Mouse (Mus musculus): ENCODE measurements at regions not wholly inside any gene's neighbourhood (a gene's known extent, or its start where the extent isn't known, plus 50 kb on each side); places are given as distances from the start of the nearest gene placed in this dataset.

DNA sequence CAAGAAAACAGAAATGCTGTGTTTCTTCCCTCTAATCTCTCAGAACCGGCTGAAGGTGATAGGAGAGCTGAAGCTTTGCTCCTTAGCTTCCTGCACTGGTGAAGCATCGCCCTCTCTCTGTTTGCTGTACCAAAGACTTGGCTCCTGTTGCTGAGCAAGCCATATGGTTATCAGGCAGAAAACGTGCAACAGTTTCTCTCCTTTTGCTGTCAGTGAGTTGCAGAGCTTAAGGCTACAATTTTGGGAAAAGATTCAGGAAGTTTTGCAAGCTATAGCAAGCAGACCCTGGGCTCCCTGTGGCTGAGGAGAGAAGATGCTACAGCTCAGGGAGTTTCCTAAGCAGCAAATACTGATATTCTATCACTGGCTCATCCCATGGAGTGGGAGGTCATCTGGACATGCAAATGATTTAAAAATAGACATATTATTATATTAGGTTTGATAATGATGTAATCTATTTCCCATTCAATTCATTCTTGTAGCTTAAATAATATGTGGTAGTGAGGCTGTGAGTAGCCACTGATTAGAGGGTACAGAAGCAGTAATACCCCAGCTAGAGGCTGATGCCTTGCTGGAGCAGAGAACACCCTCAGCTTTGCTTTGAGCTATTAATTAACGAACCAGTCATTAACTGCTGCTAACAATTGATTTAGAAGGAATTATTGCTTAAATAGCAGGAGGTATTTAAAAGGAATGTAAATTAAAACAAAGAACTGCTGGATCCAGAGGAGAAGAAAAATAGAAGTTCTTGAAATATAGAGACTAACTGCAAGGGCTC lies 240.1 kb upstream of the Emcn start:
- no peak for DNase-seq (ENCODE audit: extremely low read depth, low read depth, low spot score)

DNA sequence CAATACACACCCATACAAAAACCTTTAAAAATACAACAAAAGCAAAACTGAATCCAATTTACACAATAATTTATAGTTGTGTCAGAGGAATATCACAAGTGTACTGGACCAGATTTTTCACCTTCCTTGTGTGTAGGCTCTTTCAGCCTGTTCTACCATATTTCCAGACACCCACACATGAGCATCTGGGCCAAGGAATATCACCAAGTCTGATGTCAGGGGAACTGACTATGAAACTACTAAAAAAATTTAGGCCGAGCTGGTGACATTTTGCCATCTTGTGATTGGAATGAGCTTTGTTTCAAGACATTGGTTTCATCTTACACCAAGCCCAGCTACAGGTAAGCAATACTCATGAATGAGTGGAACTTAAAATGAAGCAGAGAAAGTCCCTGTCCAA lies 234.9 kb upstream of the Emcn start:
- DNase-seq (ENCODE audit: extremely low read depth, low read depth, low spot score): no peak

DNA sequence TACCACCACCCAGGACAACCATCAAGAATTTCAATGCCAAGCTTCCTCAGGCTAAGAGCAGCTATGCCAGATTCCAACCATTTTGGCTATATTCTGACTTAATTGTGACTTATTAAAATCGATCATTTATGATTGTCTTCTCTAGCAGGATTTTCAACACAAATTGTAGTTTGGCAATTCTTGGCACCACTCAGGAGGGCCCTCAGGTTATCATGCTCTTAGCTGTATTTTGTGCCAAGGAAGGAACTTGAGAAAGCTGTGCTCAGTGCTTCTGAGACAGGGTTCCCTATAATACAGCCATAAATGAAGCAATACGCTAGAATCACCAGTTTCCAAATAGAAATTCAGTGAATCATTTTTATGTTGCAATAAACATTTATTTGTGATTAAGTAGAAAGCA lies 232.7 kb upstream of the Emcn start:
- peak; percentile 81 for DNase-seq (ENCODE audit: extremely low read depth, low read depth, low spot score)

DNA sequence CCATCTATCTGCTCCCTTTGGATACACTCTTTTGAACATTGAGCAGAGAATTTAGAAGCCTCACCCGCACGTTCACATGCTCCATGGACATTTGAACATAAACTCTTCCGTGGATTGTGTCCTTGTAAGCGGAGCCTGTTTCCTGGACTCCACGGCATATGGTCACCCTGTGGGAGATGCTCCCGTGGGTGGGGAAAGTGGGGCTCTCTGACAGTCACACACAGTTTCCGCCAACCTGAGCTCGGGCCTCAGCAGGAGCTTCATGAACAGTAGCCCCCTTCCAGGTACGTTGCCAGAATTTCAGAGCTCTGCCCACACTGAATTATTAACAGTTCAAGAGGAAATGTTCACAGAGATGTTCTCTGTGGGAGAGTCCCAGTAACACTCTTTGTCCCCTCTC lies 231.1 kb upstream of the Emcn start:
- no peak for DNase-seq (ENCODE audit: extremely low read depth, low read depth, low spot score)

DNA sequence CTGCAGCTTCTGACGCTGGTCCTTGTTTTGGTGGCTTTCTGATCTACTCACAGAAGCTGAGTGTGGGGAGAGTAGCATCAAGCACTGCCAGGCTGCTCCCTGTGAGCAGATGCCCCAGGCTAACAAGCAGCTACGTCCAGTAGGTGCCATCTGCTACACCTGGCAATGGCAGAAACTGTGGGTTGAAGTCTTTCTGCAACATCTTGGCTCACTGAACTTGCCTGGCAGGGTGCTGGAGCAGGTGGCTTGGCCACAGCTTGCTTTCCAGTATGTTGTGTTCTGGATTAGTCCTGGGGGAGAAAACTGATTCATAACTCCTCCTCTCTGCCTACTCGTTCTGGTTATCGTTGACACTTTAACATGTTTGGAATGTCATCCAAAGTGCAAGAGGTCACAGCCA lies 230.4 kb upstream of the Emcn start:
- DNase-seq (ENCODE audit: extremely low read depth, low read depth, low spot score): peak; percentile 98

DNA sequence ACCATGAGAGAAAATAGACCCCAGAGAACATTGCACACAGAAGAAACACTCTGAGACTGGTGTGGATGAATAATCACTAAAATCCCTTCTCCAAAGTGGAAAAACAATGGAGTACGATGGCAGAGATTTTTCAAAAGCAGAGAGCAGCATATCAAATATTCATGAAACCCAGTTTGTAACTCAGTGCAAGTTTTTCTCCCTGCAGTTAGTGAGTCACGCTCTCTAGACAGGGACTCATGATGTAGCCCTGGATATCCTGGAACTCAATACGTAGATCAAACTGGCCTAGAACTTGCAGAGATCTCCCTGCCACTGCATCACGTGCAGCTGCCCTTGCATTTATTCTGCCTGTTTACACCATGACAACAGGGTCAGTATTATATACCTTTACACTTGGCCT lies 210.9 kb upstream of the Emcn start:
- no peak for DNase-seq (ENCODE audit: extremely low read depth, low read depth, low spot score)

DNA sequence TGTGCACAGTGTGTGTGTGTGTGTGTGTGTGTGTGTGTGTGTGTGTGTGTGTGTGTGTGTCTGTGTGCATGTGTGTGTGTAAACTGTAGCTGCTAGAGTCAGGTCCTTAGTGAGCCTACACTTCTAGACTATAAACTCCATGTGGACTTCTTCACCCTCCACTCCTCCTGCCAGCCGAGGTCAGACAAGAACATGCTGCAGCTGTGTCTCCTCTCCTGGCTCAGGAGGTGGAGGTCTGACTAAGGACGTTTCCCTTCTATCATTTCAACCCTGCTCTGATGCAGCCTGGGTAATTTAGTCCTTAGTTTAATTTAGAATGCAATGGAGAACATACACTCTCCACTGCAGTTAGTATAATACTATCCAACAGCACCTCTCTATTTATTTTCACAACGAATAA lies 198.8 kb upstream of the Emcn start:
- no peak for DNase-seq (ENCODE audit: extremely low read depth, low read depth, low spot score)

DNA sequence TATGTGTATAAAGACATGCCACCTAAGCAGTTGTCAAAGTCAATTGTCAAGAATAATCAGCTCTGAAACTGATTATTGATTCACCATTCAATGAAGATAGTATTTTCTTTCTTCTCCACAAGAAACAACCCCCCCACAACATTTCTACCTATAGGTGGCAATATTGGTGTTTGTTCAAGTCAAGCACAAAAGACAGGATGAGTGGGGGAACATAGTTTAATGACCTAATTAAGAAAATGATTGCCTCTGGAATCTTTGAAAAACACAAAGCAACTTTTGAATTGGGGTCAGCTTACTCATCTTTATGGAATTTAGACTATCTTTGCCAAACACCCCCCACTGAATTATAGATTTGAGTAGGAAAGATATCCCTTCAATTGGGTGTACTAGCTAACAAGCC lies 194.8 kb upstream of the Emcn start:
- DNase-seq (ENCODE audit: extremely low read depth, low read depth, low spot score): no peak

DNA sequence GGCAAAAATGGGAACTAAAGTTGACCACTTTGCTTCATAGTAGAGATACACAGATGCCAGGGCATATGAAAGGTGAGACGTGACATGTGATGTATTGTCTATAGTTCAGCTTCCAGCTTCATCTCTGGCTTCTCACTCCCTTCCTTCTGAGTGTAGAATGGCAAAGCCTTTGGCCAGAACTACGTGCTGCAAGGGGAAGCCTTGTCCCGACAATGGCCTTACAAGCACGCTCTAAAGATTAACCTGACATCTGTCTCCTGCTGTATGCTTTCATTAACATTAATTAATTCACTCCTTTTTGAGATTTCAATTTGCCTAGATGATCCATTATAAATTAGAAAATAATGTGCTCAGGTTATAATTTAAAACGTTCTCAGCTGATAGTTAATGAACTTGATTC lies 193.5 kb upstream of the Emcn start:
- DNase-seq (ENCODE audit: extremely low read depth, low read depth, low spot score): no peak

DNA sequence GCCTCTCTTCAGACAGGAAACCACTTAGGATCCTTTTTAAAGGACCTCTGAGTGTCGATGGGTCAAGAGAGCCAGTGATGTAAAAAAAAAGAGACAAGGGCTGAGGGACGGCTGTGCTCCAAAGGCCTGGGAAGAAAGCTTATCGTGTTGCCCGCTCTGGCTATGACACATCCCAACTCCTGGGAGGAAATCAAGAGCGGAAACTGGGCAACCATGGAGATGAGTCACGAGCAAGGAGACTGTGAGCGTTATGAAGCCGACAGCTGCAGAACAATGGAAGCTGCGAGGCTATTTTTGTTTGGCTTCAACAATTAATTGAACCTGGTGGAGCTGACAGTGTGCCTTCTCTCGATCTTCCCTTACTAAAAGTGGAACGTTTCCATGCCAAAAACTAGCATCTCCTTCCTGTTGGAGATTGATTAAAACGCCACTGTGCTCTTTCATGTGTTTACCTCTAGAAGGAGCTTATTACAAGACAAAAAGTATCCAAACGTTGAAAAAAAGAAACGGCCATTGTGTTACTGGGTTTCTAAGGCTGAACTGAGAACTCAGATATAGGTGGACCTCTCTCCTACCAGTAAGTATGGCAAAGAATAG lies 190.4 kb upstream of the Emcn start:
- DNase-seq (ENCODE audit: extremely low read depth, low read depth, low spot score): no peak

DNA sequence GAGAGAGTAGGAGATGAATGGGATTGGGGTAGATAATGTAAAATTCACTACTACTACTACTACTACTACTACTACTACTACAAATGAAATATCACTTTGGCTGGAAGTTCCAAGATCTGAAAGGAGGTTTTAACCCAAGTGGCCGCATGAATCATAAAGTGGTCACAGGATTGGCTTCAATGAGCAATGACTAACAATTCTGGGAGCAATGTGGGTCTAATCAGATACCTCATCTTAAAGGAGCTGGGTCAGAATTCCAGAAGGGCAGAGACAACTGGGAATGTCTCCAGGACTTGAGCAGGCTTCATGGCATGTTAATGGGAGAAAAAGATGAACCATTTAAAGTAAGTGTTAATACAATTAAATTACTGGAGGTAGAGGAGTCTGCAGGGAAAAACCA lies 189.4 kb upstream of the Emcn start:
- DNase-seq (ENCODE audit: extremely low read depth, low read depth, low spot score): no peak

DNA sequence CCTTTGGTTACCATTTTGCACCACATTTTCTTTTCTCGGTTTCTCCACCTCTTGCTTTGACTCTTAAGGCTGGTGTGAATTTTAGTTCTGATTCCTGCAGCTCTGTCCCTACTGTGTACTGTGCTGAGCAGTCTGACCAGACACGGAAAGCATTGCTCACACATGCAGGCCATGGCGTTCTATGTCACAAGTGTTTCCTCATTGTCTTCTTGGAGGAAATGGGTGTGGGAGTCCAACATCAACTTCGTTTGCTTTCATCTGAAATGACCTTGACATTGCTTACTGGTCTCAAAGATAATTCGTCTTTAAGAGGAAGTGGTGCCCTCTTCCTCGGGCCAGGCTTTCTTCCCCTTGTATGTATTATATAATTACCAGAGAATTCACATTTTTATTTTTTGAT lies 187.6 kb upstream of the Emcn start:
- DNase-seq (ENCODE audit: extremely low read depth, low read depth, low spot score): no peak

DNA sequence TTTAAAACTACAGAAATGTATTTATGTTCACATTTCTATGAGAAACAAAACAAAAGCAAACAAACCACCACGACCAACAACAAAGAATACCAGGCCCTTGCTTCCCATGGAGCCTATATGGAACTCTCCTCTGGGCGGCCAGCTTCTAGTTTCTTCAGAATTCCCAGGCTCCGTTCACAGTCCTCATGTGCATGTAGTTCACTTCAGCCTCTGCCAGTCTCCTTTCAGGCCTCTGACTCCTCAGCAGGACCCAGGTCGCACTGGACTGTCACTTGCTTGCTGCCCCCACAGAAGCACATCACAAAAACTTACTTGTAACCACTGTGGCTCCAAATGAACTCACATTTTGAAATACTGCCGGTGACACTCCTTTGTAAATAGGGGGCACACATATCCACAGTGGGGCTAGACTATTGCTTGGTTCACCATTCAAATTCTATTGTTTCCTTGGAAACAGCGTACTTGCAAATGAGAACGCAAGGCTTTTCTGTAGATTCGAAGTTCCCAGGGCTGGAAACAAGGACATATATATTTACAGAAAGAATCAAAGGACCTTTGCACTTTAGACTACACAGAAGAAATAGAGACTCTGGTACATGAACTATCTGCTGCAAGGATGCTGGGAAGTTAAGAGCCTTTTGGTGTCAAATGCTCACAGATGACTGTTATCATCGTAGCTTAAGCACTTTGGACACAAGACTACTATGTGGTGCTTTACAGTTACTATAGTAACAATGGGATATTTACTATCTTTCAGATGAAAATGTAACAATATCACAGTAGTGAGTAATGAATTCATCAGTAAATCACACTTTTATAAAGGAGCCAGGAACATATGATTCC lies 186.4 kb upstream of the Emcn start:
- DNase-seq (ENCODE audit: extremely low read depth, low read depth, low spot score): no peak

DNA sequence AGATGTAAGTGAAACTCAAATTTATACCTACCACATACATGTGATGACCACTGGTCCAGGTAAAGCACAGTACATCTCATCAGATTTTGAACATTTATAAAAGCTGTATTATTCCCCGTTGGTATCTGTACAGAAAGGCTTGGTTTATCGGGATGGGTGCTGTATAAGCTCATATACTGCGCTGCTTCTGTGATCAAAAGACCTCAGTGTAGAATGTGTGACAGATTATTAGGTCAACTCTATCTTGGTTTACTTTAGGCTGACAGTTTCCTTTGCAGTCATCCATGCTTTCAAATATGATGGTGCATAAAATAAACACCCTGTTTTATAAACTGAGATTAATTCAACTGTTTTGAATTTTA lies 185.8 kb upstream of the Emcn start:
- no peak for DNase-seq (ENCODE audit: extremely low read depth, low read depth, low spot score)

DNA sequence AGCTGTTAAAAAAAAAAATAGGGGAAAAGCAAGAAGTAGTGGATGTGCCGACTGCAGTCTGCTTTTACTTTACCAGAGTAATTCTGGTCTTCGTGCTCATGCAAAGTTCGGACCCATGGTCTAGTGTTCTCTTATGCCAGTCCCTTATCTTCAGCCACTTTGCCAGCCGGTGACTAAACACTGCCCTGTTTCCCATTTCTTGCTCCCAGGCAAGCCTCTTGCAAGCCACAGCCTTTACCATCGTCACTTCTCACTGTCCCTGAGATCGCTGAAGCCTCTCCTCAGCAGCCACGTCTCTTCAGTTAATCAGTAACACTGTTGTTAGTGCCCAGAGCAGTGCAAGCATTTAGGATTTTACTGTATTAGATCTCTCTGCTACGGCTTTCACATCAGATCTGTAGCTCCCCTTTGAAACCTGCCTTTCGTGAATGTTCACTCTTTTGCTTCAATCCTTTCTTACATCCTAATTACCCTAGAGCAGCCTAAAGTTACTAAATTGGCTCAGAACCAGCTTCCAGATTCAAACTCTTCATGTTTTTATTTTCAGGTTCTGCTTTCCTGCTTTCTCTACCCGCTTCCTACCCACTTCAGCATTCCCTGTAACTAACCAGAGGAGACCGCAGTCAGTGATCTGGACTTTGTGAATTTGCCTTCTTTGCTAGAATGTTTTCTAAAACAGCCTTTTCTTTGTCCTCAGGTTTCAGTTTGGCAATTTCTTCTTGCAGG lies 184.5 kb upstream of the Emcn start:
- DNase-seq (ENCODE audit: extremely low read depth, low read depth, low spot score): no peak

DNA sequence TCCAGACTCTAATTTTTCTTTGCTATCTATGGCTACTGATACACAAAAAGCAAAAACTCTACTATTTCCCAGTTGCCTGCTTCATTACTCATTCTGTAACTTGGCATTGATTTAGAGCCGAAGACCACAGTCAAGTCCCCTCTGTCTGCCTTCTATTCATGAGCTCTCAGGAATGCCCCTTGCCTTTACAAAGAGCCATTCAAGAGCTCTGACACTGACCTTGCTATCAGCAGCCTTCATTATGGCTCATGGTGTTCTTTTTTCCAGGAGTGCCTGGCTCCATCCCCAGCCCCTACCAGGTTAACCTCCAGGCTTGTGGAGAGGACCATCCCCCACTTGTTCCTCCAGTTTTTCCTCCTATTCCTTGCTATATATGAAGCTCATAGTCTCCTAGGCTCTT lies 151.8 kb upstream of the Emcn start:
- DNase-seq (ENCODE audit: extremely low read depth, low read depth, low spot score): no peak

DNA sequence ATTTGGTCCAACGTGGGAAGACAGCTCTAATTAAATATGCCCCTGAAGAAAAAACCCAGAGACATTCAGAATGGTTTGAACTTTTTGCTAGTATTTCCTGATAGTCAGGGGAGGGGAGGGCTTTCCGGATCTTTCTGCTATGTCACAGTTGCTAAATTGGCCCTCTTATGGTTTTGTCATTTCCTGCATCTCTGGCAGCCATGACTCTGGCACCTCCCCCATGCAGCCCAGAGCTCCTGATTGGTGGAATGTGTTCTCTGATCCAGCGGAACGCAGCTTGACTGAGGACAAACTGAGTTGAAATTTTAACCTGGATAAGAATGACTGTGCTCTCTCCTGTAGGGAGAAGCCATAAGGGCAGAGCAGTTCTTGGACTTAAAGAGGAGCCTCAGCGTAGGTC lies 150.4 kb upstream of the Emcn start:
- no peak for DNase-seq (ENCODE audit: extremely low read depth, low read depth, low spot score)

DNA sequence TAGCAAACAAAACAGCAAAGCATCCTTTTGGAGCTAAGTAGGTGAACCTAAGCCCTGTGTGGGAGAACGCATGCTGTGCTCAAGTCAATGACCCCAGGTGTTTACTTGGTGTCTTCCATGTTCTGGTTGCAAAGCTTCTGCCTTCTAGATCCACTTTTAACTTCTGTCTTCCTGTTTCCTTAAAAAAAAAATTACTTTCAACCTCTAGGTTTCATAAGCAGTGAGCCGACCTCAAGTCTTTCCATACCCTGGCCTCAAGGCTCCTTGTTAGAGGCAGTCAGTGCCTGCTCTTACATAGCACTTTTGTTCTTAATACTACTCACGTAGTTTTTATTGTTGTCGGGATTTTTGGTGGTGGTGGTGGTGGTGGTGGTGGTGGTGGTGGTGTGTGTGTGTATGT lies 149.9 kb upstream of the Emcn start:
- no peak for DNase-seq (ENCODE audit: extremely low read depth, low read depth, low spot score)

DNA sequence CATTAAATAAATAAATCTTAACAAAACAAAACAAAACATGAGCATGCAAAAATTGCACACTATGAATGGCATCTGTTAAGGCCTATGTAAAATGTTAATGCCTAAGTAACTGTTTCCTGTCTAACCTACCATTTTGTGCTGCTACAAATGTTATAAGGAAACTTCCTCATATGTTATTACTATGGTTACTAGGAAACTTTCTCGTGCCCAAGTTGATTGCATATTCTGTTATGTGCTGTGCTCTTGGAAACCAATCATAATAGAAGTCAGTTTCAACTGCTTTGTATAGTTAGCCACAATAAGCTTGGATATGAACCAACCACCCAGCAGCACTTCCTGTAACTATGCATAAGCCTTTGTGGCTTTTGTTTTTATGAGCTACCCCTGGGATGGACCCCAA lies 147.0 kb upstream of the Emcn start:
- DNase-seq (ENCODE audit: extremely low read depth, low read depth, low spot score): no peak

DNA sequence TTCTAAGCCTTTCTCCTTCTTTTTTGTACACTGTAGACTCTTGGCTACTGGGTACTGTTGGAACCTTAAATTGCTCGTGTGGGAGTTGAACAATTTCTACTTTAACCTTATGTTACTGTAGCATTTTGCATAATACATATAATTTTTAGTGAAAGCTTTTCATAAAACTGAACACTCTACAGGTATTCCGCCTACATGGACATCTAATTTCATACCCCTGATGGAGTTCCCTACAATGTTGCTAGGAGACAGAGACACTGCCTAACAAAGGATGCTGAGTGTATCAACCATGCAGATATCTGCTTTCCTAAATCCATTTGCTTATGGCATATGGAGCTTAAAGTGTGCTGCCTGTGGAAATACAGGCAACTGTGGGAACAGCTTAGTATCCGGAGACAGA lies 129.2 kb upstream of the Emcn start:
- no peak for DNase-seq (ENCODE audit: extremely low read depth, low read depth, low spot score)

DNA sequence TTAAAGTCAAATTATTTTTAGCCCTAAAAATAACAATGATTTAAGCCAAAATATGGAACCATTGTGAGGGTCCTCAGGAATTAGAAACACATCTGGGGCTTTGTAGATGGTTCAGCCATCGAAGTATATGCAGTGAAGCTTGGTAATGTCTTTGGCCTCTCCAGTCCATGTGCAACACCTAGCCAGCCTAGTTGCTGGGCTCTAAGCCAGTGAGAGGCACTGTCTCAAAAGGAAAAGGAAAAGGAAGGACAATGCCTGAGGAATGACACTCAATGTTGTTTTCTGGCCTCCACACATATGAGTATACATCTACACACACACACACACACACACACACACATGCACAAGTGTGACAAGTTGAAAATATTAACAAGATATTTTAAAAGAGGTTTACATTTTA lies 124.8 kb upstream of the Emcn start:
- DNase-seq (ENCODE audit: extremely low read depth, low read depth, low spot score): no peak

DNA sequence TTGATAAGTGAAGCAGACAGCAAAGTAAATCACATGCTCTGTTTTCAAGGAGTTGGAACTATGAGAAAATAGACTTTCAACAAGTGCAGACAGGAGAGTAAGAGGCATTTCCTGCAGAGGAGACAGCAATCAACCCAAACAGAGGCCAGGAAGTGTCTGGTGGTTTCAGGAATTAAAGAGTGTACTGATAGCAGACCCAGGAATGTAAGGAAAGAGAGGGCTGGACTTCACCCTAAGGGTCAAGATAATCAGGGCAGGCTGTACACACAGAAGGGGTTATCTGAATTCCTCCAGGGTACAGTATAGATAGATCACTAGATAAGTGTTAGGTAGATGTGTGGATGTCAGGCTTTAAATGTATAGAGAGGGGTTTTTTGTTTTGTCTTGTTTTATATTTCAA lies 123.6 kb upstream of the Emcn start:
- no peak for DNase-seq (ENCODE audit: extremely low read depth, low read depth, low spot score)
